Mouse (Mus musculus) cortical plate, adult 2 months (tissue): ENCODE measurements around the gene Acvr1.

ENCODE experiments used
- CTCF ChIP-seq: fragments of 200-500 bp; IDR thresholded peaks from 2 replicates; pipeline ENCODE4 v1.5.1; 2011; ENCODE audit warnings: mild to moderate bottlenecking, control low read depth, low read length; ENCODE audit not compliant: insufficient read depth; ENCODE audit errors: extremely low read depth
- POLR2A ChIP-seq: fragments of 200-500 bp; IDR thresholded peaks from 2 replicates; pipeline ENCODE4 v1.6.1; 2011; ENCODE audit warnings: mild to moderate bottlenecking, low read length, control low read depth; ENCODE audit not compliant: insufficient read depth; ENCODE audit errors: extremely low read depth

- TF ChIP-seq CTCF = no peak
- no peak for TF ChIP-seq POLR2A
Measured at GRCm38 (mm10) chr2:58456843-58457487, 110.0 kb downstream of the Acvr1 start.
